Mouse (Mus musculus) spleen, adult 2 months (tissue): ENCODE data around the gene Car10.

Experiments
- CTCF ChIP-seq: fragments of 200-500 bp; IDR thresholded peaks from 2 replicates; pipeline ENCODE4 v1.5.1; 2011; ENCODE audit warnings: mild to moderate bottlenecking, inconsistent platforms; ENCODE audit not compliant: insufficient read depth, insufficient read length, insufficient replicate concordance; ENCODE audit errors: extremely low read depth
- POLR2A ChIP-seq: fragments of 200-500 bp; IDR thresholded peaks from 2 replicates; pipeline ENCODE4 v1.6.1; 2011; ENCODE audit warnings: low read depth, low read length, inconsistent platforms

- TF ChIP-seq CTCF, result no peak
- no peak for TF ChIP-seq POLR2A
Measured at GRCm38 (mm10) chr11:93502864-93503263, 405.0 kb downstream of the Car10 start.
